Mouse (Mus musculus) gastrocnemius, postnatal 10 days (tissue): ENCODE measurements at regions not wholly inside any gene's neighbourhood (a gene's known extent, or its start where the extent isn't known, plus 50 kb on each side); places are given as distances from the start of the nearest gene placed in this dataset.
A peak's percentile ranks its signal among the peaks of the same experiment; 100 is the strongest.

ENCODE experiments used
- DNase-seq: peaks from one replicate; pipeline ENCODE4 v3.0.0; 2021; ENCODE audit warnings: mixed read lengths
- microRNA-seq, 2 experiments: library from miRNA; unstranded; fragments of <30 nt; microRNA quantifications; one replicate each; pipeline ENCODE4 v1.2.0; 2021

- no peak for DNase-seq
Measured at GRCm38 (mm10) chr5:51125091-51125490, 442.4 kb downstream of the Ppargc1a start.

- no peak for DNase-seq
Measured at GRCm38 (mm10) chr5:51110006-51110405, 457.5 kb downstream of the Ppargc1a start.

- no peak for DNase-seq
Measured at GRCm38 (mm10) chr5:51108737-51109136, 458.8 kb downstream of the Ppargc1a start.

- no peak for DNase-seq
Measured at GRCm38 (mm10) chr5:51108181-51108580, 459.3 kb downstream of the Ppargc1a start.

- DNase-seq: no peak
Measured at GRCm38 (mm10) chr5:51099902-51100301, 467.6 kb downstream of the Ppargc1a start.

- no peak for DNase-seq
Measured at GRCm38 (mm10) chr5:51072674-51073468, 494.7 kb downstream of the Ppargc1a start.

- DNase-seq: no peak
Measured at GRCm38 (mm10) chr5:51072146-51072545, 495.4 kb downstream of the Ppargc1a start.

- DNase-seq: no peak
Measured at GRCm38 (mm10) chr5:51069668-51070067, 497.9 kb downstream of the Ppargc1a start.

- DNase-seq: no peak
Measured at GRCm38 (mm10) chr5:51045872-51046271, 521.7 kb downstream of the Ppargc1a start.

- no peak for DNase-seq
Measured at GRCm38 (mm10) chr5:51041541-51042217, 525.8 kb downstream of the Ppargc1a start.

- DNase-seq: peak; percentile 15
Measured at GRCm38 (mm10) chr5:51040926-51041325, 526.6 kb downstream of the Ppargc1a start.

GRCm38 (mm10) chr5:51040463-51040862, 527.1 kb downstream of the Ppargc1a start:
- DNase-seq: no peak

- DNase-seq: peak; percentile 8
Measured at GRCm38 (mm10) chr5:51039713-51040178, 527.8 kb downstream of the Ppargc1a start.

GRCm38 (mm10) chr5:51036450-51036990, 531.0 kb downstream of the Ppargc1a start:
- no peak for DNase-seq

- no peak for DNase-seq
Measured at GRCm38 (mm10) chr5:51028966-51029365, 538.6 kb downstream of the Ppargc1a start.

- DNase-seq: no peak
Measured at GRCm38 (mm10) chr5:50990822-50991537, 576.5 kb downstream of the Ppargc1a start.

Small RNA genes in the stretch of these regions (microRNA-seq; reads per million reads assigned to microRNA genes)
- gene Gm44377: 0 reads per million in 2 experiments
